Mouse (Mus musculus): ENCODE measurements at regions not wholly inside any gene's neighbourhood (a gene's known extent, or its start where the extent isn't known, plus 50 kb on each side); places are given as distances from the start of the nearest gene placed in this dataset.
"Not testable (repeated sequence)": the region's sequence is repeated elsewhere in the genome, so short reads cannot be mapped to it uniquely, and the experiment has no call there.

- peak; percentile 25 to 57 for DNase-seq
Measured at GRCm38 (mm10) chr5:149815879-149816278, 137.8 kb downstream of the B3glct start.

GRCm38 (mm10) chr5:149818812-149819211 is 140.8 kb downstream of the B3glct start:
- no peak for DNase-seq

- DNase-seq, result no peak
Measured at GRCm38 (mm10) chr5:149823821-149824220, 145.8 kb downstream of the B3glct start.

GRCm38 (mm10) chr5:149827599-149827998 is 149.6 kb downstream of the B3glct start:
- DNase-seq, result peak in 1 of 2 experiments; percentile 9

- peak; percentile 63 to 66 for DNase-seq
Measured at GRCm38 (mm10) chr5:149831122-149831861, 153.3 kb downstream of the B3glct start.

- DNase-seq, result no peak
Measured at GRCm38 (mm10) chr5:149837379-149837778, 159.3 kb downstream of the B3glct start.

- no peak for DNase-seq
Measured at GRCm38 (mm10) chr5:149842491-149842890, 164.5 kb downstream of the B3glct start.

- DNase-seq, result no peak
Measured at GRCm38 (mm10) chr5:149843310-149843709, 165.3 kb downstream of the B3glct start.

- no peak for DNase-seq
Measured at GRCm38 (mm10) chr5:149845256-149845655, 167.2 kb downstream of the B3glct start.

GRCm38 (mm10) chr5:149848465-149848864 is 170.0 kb upstream of the Rxfp2 start:
- DNase-seq, result no peak

GRCm38 (mm10) chr5:149851011-149851410 is 167.5 kb upstream of the Rxfp2 start:
- DNase-seq, result peak; percentile 54 to 74

- DNase-seq, result no peak
Measured at GRCm38 (mm10) chr5:149852516-149852915, 166.0 kb upstream of the Rxfp2 start.

GRCm38 (mm10) chr5:149856101-149856500 is 162.4 kb upstream of the Rxfp2 start:
- DNase-seq, result no peak

- no peak for DNase-seq
Measured at GRCm38 (mm10) chr5:149857019-149857418, 161.5 kb upstream of the Rxfp2 start.

GRCm38 (mm10) chr5:149861489-149861962 is 156.9 kb upstream of the Rxfp2 start:
- peak; percentile 39 to 63 for DNase-seq

- DNase-seq, result no peak
Measured at GRCm38 (mm10) chr5:149867926-149868325, 150.5 kb upstream of the Rxfp2 start.

GRCm38 (mm10) chr5:149869441-149869840 is 149.0 kb upstream of the Rxfp2 start:
- DNase-seq, result no peak

- no peak for DNase-seq
Measured at GRCm38 (mm10) chr5:149870596-149870995, 147.9 kb upstream of the Rxfp2 start.

GRCm38 (mm10) chr5:149871521-149871920 is 147.0 kb upstream of the Rxfp2 start:
- DNase-seq, result no peak

- no peak for DNase-seq
Measured at GRCm38 (mm10) chr5:149873482-149874002, 144.9 kb upstream of the Rxfp2 start.

GRCm38 (mm10) chr5:149874342-149874741 is 144.1 kb upstream of the Rxfp2 start:
- DNase-seq, result no peak

GRCm38 (mm10) chr5:149892453-149892852 is 126.0 kb upstream of the Rxfp2 start:
- DNase-seq, result not testable (repeated sequence)

- no peak for DNase-seq
Measured at GRCm38 (mm10) chr5:149906927-149907326, 111.5 kb upstream of the Rxfp2 start.
